11 mouse cellular contexts compared by ENCODE assay signal in the genomic region with DNA sequence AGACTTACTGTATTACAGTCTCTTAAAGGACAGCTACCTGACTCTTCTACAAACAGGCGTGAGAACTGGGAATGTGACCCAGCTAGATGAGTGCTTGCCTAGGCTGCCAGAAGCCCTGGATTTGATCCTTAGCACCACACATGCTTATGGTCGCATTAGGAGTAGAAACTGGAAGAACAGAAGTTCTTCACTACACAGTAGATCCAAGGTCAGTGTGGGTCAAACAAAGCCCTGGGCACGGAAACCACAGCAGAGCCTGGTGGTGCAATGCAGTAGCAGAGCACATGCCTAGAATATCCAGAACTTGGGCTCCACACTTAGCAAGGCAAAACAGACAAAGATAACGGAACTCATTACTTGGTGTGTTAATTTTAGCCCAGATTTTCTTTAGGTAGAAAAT. TPM values are rescaled to one million over a fixed set of nuclear protein-coding genes. Genes with fewer than 3 reads are reported as not detected.
A peak's percentile ranks its signal among the peaks of the same experiment; 100 is the strongest.
DNase-seq lines count a peak whose midpoint lies in the region; ATAC-seq lines count a peak whose summit lies in the region.
"Had no signal": no experiment of that assay in that cellular context is flagged by ENCODE, and none has a peak within 500 bp of the region (broad histone marks: within the 10 kb centered on the region; RNA-seq: fewer than 3 reads in every experiment).

No protein-coding gene starts in this region.

- intact Hi-C loops in heart, postnatal 14 days (cut with DNase I) = no loop called here

- no peaks in the 10 kb centered on the region for H3K27me3 ChIP-seq in lung, embryonic 16.5 days (ENCODE audit: control insufficient read depth, insufficient read depth, low read depth, low read length)
- no peaks in the 10 kb centered on the region for H3K27me3 ChIP-seq in kidney, embryonic 15.5 days
- no peaks in the 10 kb centered on the region for H3K27me3 ChIP-seq in midbrain, embryonic 11.5 days (ENCODE audit: control insufficient read depth, insufficient read depth, low read length)

- H3K9ac ChIP-seq in lung, embryonic 16.5 days (ENCODE audit: low read length) = no peak overlapping the region
- H3K9ac ChIP-seq in kidney, embryonic 15.5 days = no peak overlapping the region
- H3K9ac ChIP-seq in midbrain, embryonic 11.5 days (ENCODE audit: low read length) = no peak overlapping the region

- H3K36me3 ChIP-seq in lung, embryonic 16.5 days (ENCODE audit: control insufficient read depth, insufficient read depth, low read length) = no peaks in the 10 kb centered on the region
- no peaks in the 10 kb centered on the region for H3K36me3 ChIP-seq in kidney, embryonic 15.5 days
- H3K36me3 ChIP-seq in midbrain, embryonic 11.5 days (ENCODE audit: control insufficient read depth, insufficient read depth, low read length) = no peaks in the 10 kb centered on the region

- peak; percentile 93 for DNase-seq in heart, adult 11 months
- no peak for DNase-seq in heart, postnatal 14 days
- no peak for DNase-seq in lung, postnatal 25 days (ENCODE audit: low spot score)
- DNase-seq in thymus, postnatal 25 days = no peak
- DNase-seq in midbrain, embryonic 11.5 days (ENCODE audit: low spot score, missing footprints) = no peak
- DNase-seq: B cell, adult 2 months; heart, postnatal 10 days had no signal

- no peak overlapping the region for H3K4me3 ChIP-seq in lung, embryonic 16.5 days (ENCODE audit: low read length)
- H3K4me3 ChIP-seq in kidney, embryonic 15.5 days (replicated peaks) = no peak overlapping the region
- H3K4me3 ChIP-seq in midbrain, embryonic 11.5 days (ENCODE audit: low read depth, low read length) = no peak overlapping the region
- H3K4me3 ChIP-seq: erythroblast, embryonic 14.5 days had no signal

- H3K9me3 ChIP-seq in lung, embryonic 16.5 days (ENCODE audit: control insufficient read depth, low read length) = no peaks in the 10 kb centered on the region
- no peaks in the 10 kb centered on the region for H3K9me3 ChIP-seq in kidney, embryonic 15.5 days (replicated peaks)
- no peaks in the 10 kb centered on the region for H3K9me3 ChIP-seq in midbrain, embryonic 11.5 days (ENCODE audit: control insufficient read depth, low read length)

- ATAC-seq in lung, embryonic 16.5 days (ENCODE audit: low read depth) = no peak
- ATAC-seq in kidney, embryonic 15.5 days (replicated peaks; ENCODE audit: low FRiP score) = no peak
- peak; percentile 32 for ATAC-seq in megakaryocyte progenitor cell, adult 5-6 weeks (replicated peaks; ENCODE audit: poor library complexity)
- ATAC-seq in midbrain, embryonic 11.5 days (ENCODE audit: low FRiP score) = no peak

- H3K4me1 ChIP-seq in lung, embryonic 16.5 days (replicated peaks; ENCODE audit: control insufficient read depth, insufficient read depth, low read length) = peaks cover 32% of the 10 kb centered on the region
- H3K4me1 ChIP-seq in kidney, embryonic 15.5 days = peaks cover 63% of the 10 kb centered on the region
- no peaks in the 10 kb centered on the region for H3K4me1 ChIP-seq in midbrain, embryonic 11.5 days (ENCODE audit: control insufficient read depth, insufficient read depth, low read length)

- peak overlapping the region; percentile 15; the same call in 1 of the 2 replicates for H3K27ac ChIP-seq in lung, embryonic 16.5 days (ENCODE audit: low read length)
- peak overlapping the region; percentile 34; the same call in 1 of the 2 replicates for H3K27ac ChIP-seq in kidney, embryonic 15.5 days
- H3K27ac ChIP-seq in midbrain, embryonic 11.5 days (ENCODE audit: low read depth, low read length) = no peak overlapping the region

- no peak overlapping the region for H3K4me2 ChIP-seq in lung, embryonic 16.5 days (ENCODE audit: low read depth, low read length)
- H3K4me2 ChIP-seq in kidney, embryonic 15.5 days = no peak overlapping the region
- H3K4me2 ChIP-seq in midbrain, embryonic 11.5 days = no peak overlapping the region

- WGBS in lung, embryonic 16.5 days = 65% methylated on average over 4 of the region's 4 CpGs
- WGBS in kidney, embryonic 15.5 days = 81% methylated on average over 4 of the region's 4 CpGs
- WGBS in midbrain, embryonic 11.5 days = 83% methylated on average over 4 of the region's 4 CpGs

RNA-seq across cellular contexts. Expression of a gene that starts 10.7 kb away (rescaled TPM):
- 10 to 100 TPM in 1 of 2 experiments, 1 to 10 TPM in 1; 6.9 to 12.0 TPM for total RNA-seq in heart, postnatal 14 days (2021)
- polyA plus RNA-seq in lung, embryonic 16.5 days (2015; fragmentation: Nextera tagmentation; extraction: Ambion mirVana) = 11.0 and 12.7 TPM in 2 replicates
- 9.3 and 10.6 TPM in 2 replicates for polyA plus RNA-seq in kidney, embryonic 15.5 days (2015; fragmentation: Nextera tagmentation; extraction: Ambion mirVana)
- total RNA-seq in megakaryocyte progenitor cell, adult 5-6 weeks (2015) = 6.4 and 8.6 TPM in 2 replicates
- total RNA-seq in megakaryocyte progenitor cell, adult 5-6 weeks (2017) = 14.7 and 17.9 TPM in 2 replicates
- polyA plus RNA-seq in midbrain, embryonic 11.5 days (2014; fragmentation: Nextera tagmentation; extraction: Ambion mirVana) = 1.8 and 1.9 TPM in 2 replicates
